Mouse (Mus musculus): ENCODE results near the gene Fxr2.

GRCm38 (mm10) chr11:69601768-69602167 is 31.0 kb upstream of the Fxr2 start:
- TF ChIP-seq POLR2A (IDR thresholded peaks at IDR 0.05; ENCODE audit: insufficient read length, low read depth) (no peak), POLR2AphosphoS2 (IDR thresholded peaks at IDR 0.05; ENCODE audit: insufficient read length, low read depth) (no peak), REST (IDR thresholded peaks at IDR 0.05; ENCODE audit: insufficient read depth, insufficient read length) (no peak), MAX (IDR thresholded peaks at IDR 0.05; ENCODE audit: low read depth) (no peak), MYOD1 (IDR thresholded peaks at IDR 0.05; ENCODE audit: control insufficient read depth in 1 of 3, insufficient read length in 2 of 3, low read depth in 2 of 3) (no peak), TCF3 (IDR thresholded peaks at IDR 0.05; ENCODE audit: insufficient read length, low read depth) (no peak)

Measured in myocyte (in vitro differentiated cells).